Comparison of ENCODE assay signal across 18 mouse cellular contexts in the genomic region with DNA sequence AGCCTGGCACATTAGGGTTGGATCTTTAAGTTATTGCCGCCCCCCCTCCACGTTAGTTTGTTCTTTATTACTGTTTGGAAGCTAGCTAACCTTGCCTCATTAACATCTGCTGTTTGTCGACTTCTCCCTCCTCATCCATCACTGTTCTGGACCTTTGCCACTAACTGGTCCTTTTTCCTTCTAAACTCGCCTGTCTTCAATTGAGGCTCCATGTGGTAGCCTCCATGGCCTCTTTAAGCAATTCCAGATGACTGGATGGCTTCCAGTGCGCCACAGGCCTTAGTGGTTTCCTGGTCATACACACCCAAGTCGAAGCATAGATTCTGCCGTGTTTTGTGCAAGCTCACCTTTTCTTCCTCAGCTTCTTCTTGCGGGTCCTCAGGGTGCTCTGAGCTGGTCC. TPM values are rescaled to one million over a fixed set of nuclear protein-coding genes. Genes with fewer than 3 reads are reported as not detected.
DNase-seq lines count a peak whose midpoint lies in the region; ATAC-seq and TF ChIP-seq lines count a peak whose summit lies in the region.
"Had no signal": no experiment of that assay in that cellular context is flagged by ENCODE, and none has a peak within 500 bp of the region (broad histone marks: within the 10 kb centered on the region; RNA-seq: fewer than 3 reads in every experiment).

No protein-coding gene starts in this region.

- no peaks in the 10 kb centered on the region for H3K4me1 ChIP-seq in hindbrain, embryonic 11.5 days (replicated peaks; ENCODE audit: control insufficient read depth, insufficient read depth, low read length)
- no peaks in the 10 kb centered on the region for H3K4me1 ChIP-seq in hindbrain, postnatal 0 days (ENCODE audit: insufficient read depth, low read length)
- peaks cover 13% of the 10 kb centered on the region for H3K4me1 ChIP-seq in embryonic facial prominence, embryonic 13.5 days
- H3K4me1 ChIP-seq in limb, embryonic 15.5 days = peaks cover 18% of the 10 kb centered on the region
- H3K4me1 ChIP-seq: liver, embryonic 13.5 days had no signal

- no peak overlapping the region for H3K4me2 ChIP-seq in hindbrain, embryonic 11.5 days (replicated peaks; ENCODE audit: low read depth, low read length)
- no peak overlapping the region for H3K4me2 ChIP-seq in hindbrain, postnatal 0 days (ENCODE audit: low read depth, low read length)
- H3K4me2 ChIP-seq in embryonic facial prominence, embryonic 13.5 days = no peak overlapping the region
- H3K4me2 ChIP-seq in limb, embryonic 15.5 days = no peak overlapping the region
- H3K4me2 ChIP-seq: heart, embryonic 11.5 days; liver, embryonic 13.5 days; midbrain, embryonic 12.5 days had no signal

- no peak overlapping the region for H3K4me3 ChIP-seq in hindbrain, embryonic 11.5 days (ENCODE audit: low read depth, low read length)
- no peak overlapping the region for H3K4me3 ChIP-seq in hindbrain, postnatal 0 days (ENCODE audit: low read length)
- no peak overlapping the region for H3K4me3 ChIP-seq in embryonic facial prominence, embryonic 13.5 days
- no peak overlapping the region for H3K4me3 ChIP-seq in limb, embryonic 15.5 days
- H3K4me3 ChIP-seq: forebrain, embryonic 10.5 days; liver, embryonic 13.5 days; midbrain, embryonic 12.5 days had no signal

- no peak overlapping the region for H3K9ac ChIP-seq in hindbrain, embryonic 11.5 days (ENCODE audit: low read depth, low read length)
- H3K9ac ChIP-seq in hindbrain, postnatal 0 days (replicated peaks; ENCODE audit: low read length) = no peak overlapping the region
- H3K9ac ChIP-seq in embryonic facial prominence, embryonic 13.5 days = no peak overlapping the region
- no peak overlapping the region for H3K9ac ChIP-seq in limb, embryonic 15.5 days
- H3K9ac ChIP-seq: liver, embryonic 13.5 days; midbrain, embryonic 12.5 days had no signal

- ATAC-seq in hindbrain, embryonic 11.5 days (ENCODE audit: low FRiP score) = no peak
- ATAC-seq in hindbrain, postnatal 0 days = no peak
- no peak for ATAC-seq in embryonic facial prominence, embryonic 13.5 days (ENCODE audit: insufficient number of reproducible peaks, insufficient read depth, low FRiP score, low TSS enrichment, low read depth)
- no peak for ATAC-seq in limb, embryonic 15.5 days (ENCODE audit: insufficient number of reproducible peaks, low FRiP score, low TSS enrichment, low read depth)
- ATAC-seq: intestine, postnatal 0 days had no signal

- no peaks in the 10 kb centered on the region for H3K9me3 ChIP-seq in hindbrain, embryonic 11.5 days (ENCODE audit: control insufficient read depth, low read length)
- no peaks in the 10 kb centered on the region for H3K9me3 ChIP-seq in hindbrain, postnatal 0 days (ENCODE audit: low read length)
- H3K9me3 ChIP-seq in embryonic facial prominence, embryonic 13.5 days = no peaks in the 10 kb centered on the region
- no peaks in the 10 kb centered on the region for H3K9me3 ChIP-seq in limb, embryonic 15.5 days
- H3K9me3 ChIP-seq: forebrain, embryonic 10.5 days; G1E; liver, embryonic 13.5 days; midbrain, embryonic 12.5 days had no signal

- no peaks in the 10 kb centered on the region for H3K27me3 ChIP-seq in hindbrain, embryonic 11.5 days (ENCODE audit: control insufficient read depth, insufficient read depth, low read length)
- H3K27me3 ChIP-seq in hindbrain, postnatal 0 days (ENCODE audit: insufficient read depth, low read length) = no peaks in the 10 kb centered on the region
- H3K27me3 ChIP-seq in embryonic facial prominence, embryonic 13.5 days = no peaks in the 10 kb centered on the region
- no peaks in the 10 kb centered on the region for H3K27me3 ChIP-seq in limb, embryonic 15.5 days
- H3K27me3 ChIP-seq: liver, embryonic 13.5 days; midbrain, embryonic 12.5 days had no signal

- no peak for TF ChIP-seq CTCF in hindbrain, postnatal 0 days (IDR thresholded peaks at IDR 0.05; ENCODE audit: low read depth)

- no peaks in the 10 kb centered on the region for H3K36me3 ChIP-seq in hindbrain, embryonic 11.5 days (ENCODE audit: control insufficient read depth, insufficient read depth, low read length)
- H3K36me3 ChIP-seq in hindbrain, postnatal 0 days (ENCODE audit: insufficient read depth, low read length) = no peaks in the 10 kb centered on the region
- H3K36me3 ChIP-seq in embryonic facial prominence, embryonic 13.5 days = no peaks in the 10 kb centered on the region
- H3K36me3 ChIP-seq in limb, embryonic 15.5 days = no peaks in the 10 kb centered on the region
- H3K36me3 ChIP-seq: forebrain, embryonic 10.5 days; G1E; liver, embryonic 13.5 days; midbrain, embryonic 12.5 days had no signal

- DNase-seq in hindbrain, embryonic 11.5 days (ENCODE audit: low spot score) = peak; percentile 9
- no peak for DNase-seq in hindbrain, postnatal 0 days (ENCODE audit: low spot score)
- DNase-seq in embryo, embryonic 10 days (ENCODE audit: low spot score) = peak; percentile 74
- no peak for DNase-seq in adrenal gland, postnatal 14 days
- DNase-seq in retina, postnatal 1 day = no peak
- DNase-seq: adrenal gland, postnatal 36 days; heart, postnatal 36 days; liver, embryonic 13.5 days; thymus, postnatal 4 days had no signal

- WGBS in hindbrain, embryonic 11.5 days = 66% methylated on average over 8 of the region's 8 CpGs
- 60% methylated on average over 8 of the region's 8 CpGs for WGBS in hindbrain, postnatal 0 days
- 35% methylated on average over 8 of the region's 8 CpGs for WGBS in embryonic facial prominence, embryonic 13.5 days
- WGBS in limb, embryonic 15.5 days = 26% methylated on average over 8 of the region's 8 CpGs

- no peak overlapping the region for H3K27ac ChIP-seq in hindbrain, embryonic 11.5 days (ENCODE audit: low read depth, low read length)
- H3K27ac ChIP-seq in hindbrain, postnatal 0 days = no peak overlapping the region
- 0 out of 2 replicates have a peak overlapping the region, but pooled peaks have one; percentile 36 for H3K27ac ChIP-seq in embryonic facial prominence, embryonic 13.5 days
- H3K27ac ChIP-seq in limb, embryonic 15.5 days = 0 out of 2 replicates have a peak overlapping the region, but pooled peaks have one; percentile 22
- H3K27ac ChIP-seq: forebrain, embryonic 10.5 days; liver, embryonic 13.5 days; midbrain, embryonic 12.5 days had no signal

RNA-seq across cellular contexts. Expression of a gene that starts 16.9 kb away (rescaled TPM):
- polyA plus RNA-seq in hindbrain, embryonic 11.5 days (2014; fragmentation: Nextera tagmentation; extraction: Ambion mirVana) = 0.10 and 0.23 TPM in 2 replicates
- total RNA-seq in hindbrain, postnatal 0 days (2014; rRNA removed) = 0.16 and 0.93 TPM in 2 replicates
- 0.18 and 0.32 TPM in 2 replicates for polyA plus RNA-seq in hindbrain, postnatal 0 days (2015; fragmentation: Nextera tagmentation; extraction: Ambion mirVana)
- 0.43 and 0.94 TPM in 2 replicates for polyA plus RNA-seq in embryonic facial prominence, embryonic 13.5 days (2015; fragmentation: Nextera tagmentation; extraction: Ambion mirVana)
- polyA plus RNA-seq in limb, embryonic 15.5 days (2015; fragmentation: Nextera tagmentation; extraction: Ambion mirVana) = 4.5 and 4.6 TPM in 2 replicates
- 0.33 TPM in 1 of 2 replicates, not detected in the other for total RNA-seq in adrenal gland, postnatal 14 days (2021)
- polyA plus RNA-seq: G1E; midbrain, embryonic 12.5 days had no signal

RNA-seq across cellular contexts. Expression of a gene that starts 16.9 kb away (rescaled TPM):
- polyA plus RNA-seq in hindbrain, embryonic 11.5 days (2014; fragmentation: Nextera tagmentation; extraction: Ambion mirVana) = not detected in 2 replicates
- total RNA-seq in hindbrain, postnatal 0 days (2014; rRNA removed) = not detected in 2 replicates
- not detected in 2 replicates for polyA plus RNA-seq in hindbrain, postnatal 0 days (2015; fragmentation: Nextera tagmentation; extraction: Ambion mirVana)
- polyA plus RNA-seq in embryonic facial prominence, embryonic 13.5 days (2015; fragmentation: Nextera tagmentation; extraction: Ambion mirVana) = not detected in 2 replicates
- polyA plus RNA-seq in limb, embryonic 15.5 days (2015; fragmentation: Nextera tagmentation; extraction: Ambion mirVana) = 0.31 and 0.35 TPM in 2 replicates
- total RNA-seq in adrenal gland, postnatal 14 days (2021) = 0.38 TPM in 1 of 2 replicates, not detected in the other
- total RNA-seq: left cerebral cortex, adult 8-10 months had no signal
- polyA plus RNA-seq: forebrain, embryonic 10.5 days; midbrain, embryonic 12.5 days; stomach, embryonic 14.5 days had no signal

RNA-seq across cellular contexts. Expression of a gene that starts 52.6 kb away (rescaled TPM):
- 80.3 and 83.7 TPM in 2 replicates for polyA plus RNA-seq in hindbrain, embryonic 11.5 days (2014; fragmentation: Nextera tagmentation; extraction: Ambion mirVana)
- total RNA-seq in hindbrain, postnatal 0 days (2014; rRNA removed) = 17.1 and 19.0 TPM in 2 replicates
- 78.6 and 85.8 TPM in 2 replicates for polyA plus RNA-seq in hindbrain, postnatal 0 days (2015; fragmentation: Nextera tagmentation; extraction: Ambion mirVana)
- polyA plus RNA-seq in embryonic facial prominence, embryonic 13.5 days (2015; fragmentation: Nextera tagmentation; extraction: Ambion mirVana) = 83.1 and 89.6 TPM in 2 replicates
- polyA plus RNA-seq in limb, embryonic 15.5 days (2015; fragmentation: Nextera tagmentation; extraction: Ambion mirVana) = 100 and 106 TPM in 2 replicates
- total RNA-seq in adrenal gland, postnatal 14 days (2021) = 184 and 206 TPM in 2 replicates

Comparison
In these comparisons a context has a peak if more than half of its experiments do, and no peak if none do; other contexts are left out.
1. DNase-seq: peak in hindbrain, embryonic 11.5 days (single experiment) and embryo, embryonic 10 days (single experiment); none in hindbrain, postnatal 0 days (single experiment), adrenal gland, postnatal 14 days (single experiment) and retina, postnatal 1 day (single experiment).
2. H3K27ac ChIP-seq: peak in embryonic facial prominence, embryonic 13.5 days (single experiment) and limb, embryonic 15.5 days (single experiment); none in hindbrain, embryonic 11.5 days (single experiment) and hindbrain, postnatal 0 days (single experiment).